Mouse (Mus musculus): ENCODE measurements around the gene Hexdc. TPM values are rescaled to one million over a fixed set of nuclear protein-coding genes. Genes with fewer than 3 reads are reported as not detected.

Hexdc gene
- polyA plus RNA-seq, 1 experiment from 2014 or later = 11.9 TPM

DNA sequence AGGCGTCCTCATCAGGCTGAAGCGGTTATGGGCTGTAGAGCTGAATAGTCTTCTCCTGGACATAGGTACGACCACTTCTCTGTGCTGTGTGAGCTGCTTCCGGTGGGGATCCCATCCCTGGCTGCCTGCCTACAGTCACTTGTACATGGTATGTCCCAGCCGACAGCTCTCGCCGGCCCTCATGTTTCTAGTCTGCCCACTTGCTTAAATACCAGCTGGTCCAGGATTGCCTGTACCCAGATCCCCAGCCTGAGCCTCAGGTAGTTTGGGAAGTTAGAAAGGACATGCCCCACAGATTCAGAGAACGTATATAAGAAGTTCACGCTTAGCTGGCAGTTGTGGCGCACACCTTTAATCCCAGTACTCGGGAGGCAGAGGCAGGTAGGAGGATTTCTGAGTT, 15.5 kb downstream of the Hexdc start:
- no peak overlapping the region for H3K4me3 ChIP-seq (ENCODE audit: low read depth, low read length)
- DNase-seq (ENCODE audit: low spot score) (no peak), ATAC-seq (no peak)
- 92% methylated on average over 11 of the region's 11 CpGs for WGBS
- H3K36me3 ChIP-seq (ENCODE audit: control insufficient read depth, insufficient read depth, low read length) = peaks cover 82% of the 10 kb centered on the region
- H3K9ac ChIP-seq (ENCODE audit: low read length) = no peak overlapping the region
- no peaks in the 10 kb centered on the region for H3K4me1 ChIP-seq (ENCODE audit: control insufficient read depth, insufficient read depth, low read length)
- H3K27ac ChIP-seq (ENCODE audit: low read depth, low read length) = no peak overlapping the region
- no peak overlapping the region for H3K4me2 ChIP-seq (ENCODE audit: low read length)
- H3K27me3 ChIP-seq (replicated peaks; ENCODE audit: control insufficient read depth, insufficient read depth, low read length) = no peaks in the 10 kb centered on the region
- H3K9me3 ChIP-seq (replicated peaks; ENCODE audit: control insufficient read depth, low read length) = no peaks in the 10 kb centered on the region

DNA sequence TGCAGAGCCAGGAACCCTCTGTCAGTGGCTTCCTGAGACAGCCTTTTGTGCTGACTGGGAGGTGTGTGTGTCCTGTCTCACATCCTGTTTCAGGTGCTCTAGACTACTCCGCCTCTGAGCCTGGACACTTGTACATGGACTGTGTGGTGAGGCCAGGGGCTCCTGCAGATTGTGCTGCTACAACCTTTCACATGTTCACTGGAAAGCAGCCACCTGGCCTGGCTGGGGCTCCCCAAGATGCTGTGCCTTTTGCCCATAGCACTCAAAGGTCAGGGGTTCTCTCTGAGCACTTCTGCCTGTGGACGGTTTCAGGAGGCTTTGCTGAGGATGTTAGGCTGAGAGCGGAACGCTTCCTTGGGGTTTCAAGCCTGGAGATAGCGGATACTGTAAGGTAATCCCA, 16.5 kb downstream of the Hexdc start:
- Histone ChIP-seq H3K36me3 (ENCODE audit: control insufficient read depth, insufficient read depth, low read length) (peaks cover 88% of the 10 kb centered on the region), H3K4me1 (ENCODE audit: control insufficient read depth, insufficient read depth, low read length) (no peaks in the 10 kb centered on the region), H3K27ac (ENCODE audit: low read depth, low read length) (no peak overlapping the region), H3K27me3 (replicated peaks; ENCODE audit: control insufficient read depth, insufficient read depth, low read length) (no peaks in the 10 kb centered on the region), H3K4me2 (ENCODE audit: low read length) (no peak overlapping the region), H3K4me3 (ENCODE audit: low read depth, low read length) (no peak overlapping the region), H3K9ac (ENCODE audit: low read length) (no peak overlapping the region), H3K9me3 (replicated peaks; ENCODE audit: control insufficient read depth, low read length) (no peaks in the 10 kb centered on the region)
- DNase-seq (ENCODE audit: low spot score) = no peak
- ATAC-seq = no peak
- WGBS = 98% methylated on average over 5 of the region's 5 CpGs

DNA sequence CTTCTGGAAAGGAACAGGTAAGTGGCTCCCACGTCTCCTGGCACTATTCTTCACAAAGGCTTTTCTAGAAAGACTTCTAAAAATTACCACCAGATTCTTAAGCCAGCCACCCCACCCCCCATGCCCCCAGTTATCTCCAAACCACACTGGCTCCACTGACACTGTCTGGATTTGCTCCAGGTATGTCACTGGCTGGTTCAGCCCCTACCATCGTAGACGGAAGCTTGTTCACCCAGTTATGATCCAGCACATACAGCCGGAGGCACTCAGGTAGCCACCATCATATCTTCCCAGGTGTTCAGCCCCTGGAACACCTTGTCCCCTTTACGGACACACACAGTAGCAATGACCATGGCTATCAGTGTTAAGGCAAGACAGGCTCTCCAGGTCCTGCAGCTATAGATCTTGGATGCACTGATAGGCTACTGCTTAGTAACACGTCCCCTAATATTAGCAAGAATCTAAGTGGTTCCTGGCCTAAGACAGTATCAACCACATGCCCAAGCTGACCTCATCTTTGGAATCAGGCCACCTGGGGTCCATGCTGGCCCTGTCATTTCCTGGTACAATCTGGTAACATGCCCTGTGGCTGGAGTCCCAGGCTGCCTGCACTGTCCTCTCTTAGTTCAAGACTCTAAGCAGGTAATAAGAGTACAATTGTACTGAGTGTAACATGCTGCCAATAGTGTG, 17.2 kb downstream of the Hexdc start:
- Histone ChIP-seq H3K4me3 (ENCODE audit: low read depth, low read length) (no peak overlapping the region), H3K27me3 (replicated peaks; ENCODE audit: control insufficient read depth, insufficient read depth, low read length) (no peaks in the 10 kb centered on the region), H3K4me2 (ENCODE audit: low read length) (no peak overlapping the region), H3K4me1 (ENCODE audit: control insufficient read depth, insufficient read depth, low read length) (no peaks in the 10 kb centered on the region), H3K9me3 (replicated peaks; ENCODE audit: control insufficient read depth, low read length) (no peaks in the 10 kb centered on the region), H3K36me3 (ENCODE audit: control insufficient read depth, insufficient read depth, low read length) (peaks cover 90% of the 10 kb centered on the region), H3K27ac (ENCODE audit: low read depth, low read length) (no peak overlapping the region), H3K9ac (ENCODE audit: low read length) (no peak overlapping the region)
- ATAC-seq (no peak), DNase-seq (ENCODE audit: low spot score) (no peak)
- 93% methylated on average over 6 of the region's 6 CpGs for WGBS

DNA sequence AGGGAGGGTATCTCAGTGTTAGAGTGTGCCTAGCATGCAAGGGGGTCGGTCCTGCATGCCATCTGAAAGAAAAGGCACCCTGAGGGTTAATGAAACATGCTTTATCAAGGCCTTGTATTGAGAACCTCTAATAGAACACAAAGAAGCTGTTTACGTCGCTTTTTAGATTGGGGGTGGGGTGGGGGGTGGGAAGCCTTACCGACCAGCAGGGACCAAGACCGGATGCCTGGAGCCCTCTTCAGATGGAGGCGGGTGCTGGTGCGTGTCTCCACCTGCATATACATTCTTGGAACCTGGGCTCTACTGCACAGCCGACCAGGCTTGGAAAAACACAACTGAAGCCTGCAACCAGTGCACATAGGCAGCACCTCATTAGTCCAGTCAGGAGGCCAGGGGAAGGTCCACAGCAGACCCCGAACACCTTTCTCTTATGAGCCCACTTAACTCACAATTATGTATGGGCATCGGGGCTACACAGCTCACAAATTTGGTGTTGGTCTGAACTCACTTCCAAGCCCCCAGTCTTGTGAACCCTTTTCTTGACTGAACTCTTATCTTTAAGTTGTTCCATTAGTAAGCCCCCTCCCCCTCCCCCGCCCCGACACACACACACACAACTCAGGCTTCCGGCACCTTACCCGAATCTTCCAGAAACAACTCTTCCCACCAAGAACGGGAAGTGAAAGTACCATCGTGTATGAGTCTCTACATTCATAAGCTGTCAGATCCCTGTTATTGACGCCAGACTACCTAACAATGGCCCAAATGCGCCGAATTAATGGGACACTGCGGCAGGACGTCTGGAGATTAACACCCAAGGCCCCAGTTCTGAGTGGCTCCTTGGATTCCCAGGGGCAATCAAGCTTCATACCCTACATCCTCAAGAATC, 24.1 kb downstream of the Hexdc start:
- ATAC-seq (no peak; the same call in 1 of the 2 replicates), DNase-seq (ENCODE audit: low spot score) (no peak)
- Histone ChIP-seq H3K4me2 (ENCODE audit: low read length) (peak overlapping the region; percentile 78), H3K27me3 (replicated peaks; ENCODE audit: control insufficient read depth, insufficient read depth, low read length) (no peaks in the 10 kb centered on the region), H3K27ac (ENCODE audit: low read depth, low read length) (no peak overlapping the region), H3K9me3 (replicated peaks; ENCODE audit: control insufficient read depth, low read length) (no peaks in the 10 kb centered on the region), H3K4me1 (ENCODE audit: control insufficient read depth, insufficient read depth, low read length) (peaks cover 14% of the 10 kb centered on the region), H3K36me3 (ENCODE audit: control insufficient read depth, insufficient read depth, low read length) (peaks cover 40% of the 10 kb centered on the region), H3K9ac (ENCODE audit: low read length) (peak overlapping the region; percentile 74), H3K4me3 (ENCODE audit: low read depth, low read length) (peak overlapping the region; percentile 70)
- 21% methylated on average over 21 of the region's 21 CpGs for WGBS

DNA sequence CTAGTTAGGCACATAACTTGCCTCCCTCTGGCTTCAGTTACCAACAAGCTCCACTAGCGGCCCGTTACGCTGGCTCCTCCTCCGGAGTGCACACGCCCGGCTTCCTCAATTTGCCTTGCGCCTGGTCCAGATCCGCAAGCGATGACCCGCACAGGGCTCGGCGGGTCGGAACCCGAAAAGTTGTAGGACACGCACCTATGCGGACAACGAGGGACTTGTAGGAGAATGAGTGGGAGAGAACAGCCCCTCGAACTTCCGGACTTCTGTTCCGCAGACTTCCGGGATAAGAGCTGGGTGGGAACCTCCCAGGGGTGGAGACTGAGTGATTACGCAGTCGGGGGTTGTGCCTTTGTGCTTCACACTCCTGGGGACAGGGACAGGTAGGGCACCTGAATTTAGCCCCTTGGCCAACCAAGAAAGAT, 24.8 kb downstream of the Hexdc start, which contains the start of gene Cybc1:
Cybc1 (minus strand) TSS at position 305 of the 422 bp plus-strand sequence.
- under 1% methylated on average over 23 of the region's 23 CpGs for WGBS
- peak within 1 kb of the TSS; percentile 70 for H3K4me3 ChIP-seq (ENCODE audit: low read depth, low read length)

DNA sequence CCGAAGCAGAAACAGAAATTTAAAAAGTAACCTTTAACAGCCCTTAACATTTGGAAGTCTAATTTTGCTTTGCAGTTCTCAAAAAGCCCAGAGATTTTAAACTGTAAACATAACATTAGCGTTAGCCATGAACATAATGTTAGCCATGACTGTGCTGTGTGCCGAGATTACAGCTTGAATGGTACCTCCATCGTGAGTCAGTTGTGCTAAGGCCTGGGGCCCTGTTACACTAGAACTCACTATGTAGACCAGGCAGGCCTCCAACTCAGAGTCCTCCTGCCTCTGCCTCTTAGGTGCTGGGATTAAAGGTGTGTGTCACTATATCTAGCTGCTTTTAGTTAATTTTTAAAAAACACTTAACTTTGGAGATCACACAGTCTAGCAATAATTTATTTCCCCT, 27.0 kb downstream of the Hexdc start:
- Histone ChIP-seq H3K27me3 (replicated peaks; ENCODE audit: control insufficient read depth, insufficient read depth, low read length) (no peaks in the 10 kb centered on the region), H3K4me2 (ENCODE audit: low read length) (no peak overlapping the region), H3K27ac (ENCODE audit: low read depth, low read length) (no peak overlapping the region), H3K9me3 (replicated peaks; ENCODE audit: control insufficient read depth, low read length) (no peaks in the 10 kb centered on the region), H3K9ac (ENCODE audit: low read length) (no peak overlapping the region), H3K36me3 (ENCODE audit: control insufficient read depth, insufficient read depth, low read length) (peaks cover 12% of the 10 kb centered on the region; the same call in 1 of the 2 replicates), H3K4me1 (ENCODE audit: control insufficient read depth, insufficient read depth, low read length) (peaks cover 18% of the 10 kb centered on the region), H3K4me3 (ENCODE audit: low read depth, low read length) (no peak overlapping the region)
- WGBS = 78% methylated on average over 4 of the region's 4 CpGs
- ATAC-seq = no peak
- no peak for DNase-seq (ENCODE audit: low spot score)

More for the DNA sequence above, 24.8 kb downstream of the Hexdc start, which contains the start of gene Cybc1:
- no peaks in the 10 kb centered on the region for H3K9me3 ChIP-seq (replicated peaks; ENCODE audit: control insufficient read depth, low read length)
- H3K4me2 ChIP-seq (ENCODE audit: low read length) = peak within 1 kb of the TSS; percentile 78
- H3K36me3 ChIP-seq (ENCODE audit: control insufficient read depth, insufficient read depth, low read length) = peaks cover 33% of the 10 kb centered on the region
- H3K4me1 ChIP-seq (ENCODE audit: control insufficient read depth, insufficient read depth, low read length) = peaks cover 14% of the 10 kb centered on the region
- no peaks in the 10 kb centered on the region for H3K27me3 ChIP-seq (replicated peaks; ENCODE audit: control insufficient read depth, insufficient read depth, low read length)
- ATAC-seq (peak; percentile 93), DNase-seq (ENCODE audit: low spot score) (peak; percentile 86)
- peak within 1 kb of the TSS; percentile 3; the same call in 1 of the 2 replicates for H3K27ac ChIP-seq (ENCODE audit: low read depth, low read length)
- H3K9ac ChIP-seq (ENCODE audit: low read length) = peak within 1 kb of the TSS; percentile 74

DNA sequence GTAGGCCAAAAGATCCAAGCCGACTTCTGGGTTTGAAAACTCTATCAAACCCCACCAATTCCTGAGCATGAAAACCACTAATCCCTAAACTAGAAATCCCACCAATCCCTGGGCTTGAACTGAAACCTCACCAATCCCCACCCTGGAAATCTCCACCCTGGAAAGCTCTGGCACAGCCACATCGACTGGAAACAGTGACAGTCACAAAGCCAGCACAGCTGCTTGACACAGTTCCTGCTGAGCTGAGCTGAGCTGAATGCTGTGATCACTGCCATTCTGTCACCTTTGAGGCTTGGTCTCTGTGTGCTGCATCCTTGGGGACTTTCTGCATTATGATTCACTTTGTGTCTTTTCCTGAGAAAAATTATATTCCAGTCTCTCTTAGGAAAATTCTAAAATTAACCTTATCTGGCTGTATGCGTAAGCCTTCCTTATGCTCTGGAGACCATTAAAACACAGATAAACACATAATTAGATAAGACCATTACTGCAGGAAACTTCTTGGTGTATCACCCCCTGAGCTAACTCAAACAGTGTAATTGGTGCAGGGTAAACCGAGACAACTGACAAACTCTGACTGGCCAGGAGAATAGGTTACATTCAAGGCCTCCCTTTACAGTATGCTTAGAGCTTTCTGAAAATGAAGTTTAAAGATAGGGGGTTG, 27.5 kb downstream of the Hexdc start:
- H3K4me2 ChIP-seq (ENCODE audit: low read length) = no peak overlapping the region
- ATAC-seq (no peak), DNase-seq (ENCODE audit: low spot score) (no peak)
- peaks cover 7% of the 10 kb centered on the region; the same call in 1 of the 2 replicates for H3K36me3 ChIP-seq (ENCODE audit: control insufficient read depth, insufficient read depth, low read length)
- H3K9me3 ChIP-seq (replicated peaks; ENCODE audit: control insufficient read depth, low read length) = no peaks in the 10 kb centered on the region
- H3K27ac ChIP-seq (ENCODE audit: low read depth, low read length) = no peak overlapping the region
- no peak overlapping the region for H3K9ac ChIP-seq (ENCODE audit: low read length)
- H3K4me3 ChIP-seq (ENCODE audit: low read depth, low read length) = no peak overlapping the region
- peaks cover 19% of the 10 kb centered on the region for H3K4me1 ChIP-seq (ENCODE audit: control insufficient read depth, insufficient read depth, low read length)
- 50% methylated on average over 4 of the region's 4 CpGs for WGBS
- no peaks in the 10 kb centered on the region for H3K27me3 ChIP-seq (replicated peaks; ENCODE audit: control insufficient read depth, insufficient read depth, low read length)

DNA sequence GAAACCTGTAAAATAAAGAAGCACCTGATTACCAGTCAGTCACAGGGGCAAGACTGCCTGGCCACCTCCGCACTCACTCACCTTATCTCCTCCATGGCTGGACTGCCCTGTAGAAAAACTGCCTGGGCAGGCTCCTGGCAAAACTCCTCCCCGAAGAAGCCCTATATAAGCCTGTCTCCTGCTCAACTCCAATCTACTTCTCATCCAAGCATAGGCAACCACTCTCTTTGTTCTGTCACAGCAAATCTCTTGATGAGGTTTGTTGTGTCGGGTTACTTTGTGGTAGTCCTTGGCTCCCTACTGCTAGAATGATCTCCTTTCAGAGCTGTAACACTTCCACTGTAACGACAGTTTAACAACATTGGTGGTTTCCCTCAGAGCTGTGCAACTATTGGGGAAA, 28.5 kb downstream of the Hexdc start:
- DNase-seq (ENCODE audit: low spot score) (no peak), ATAC-seq (no peak)
- no peaks in the 10 kb centered on the region for H3K27me3 ChIP-seq (replicated peaks; ENCODE audit: control insufficient read depth, insufficient read depth, low read length)
- no peak overlapping the region for H3K4me2 ChIP-seq (ENCODE audit: low read length)
- H3K9ac ChIP-seq (ENCODE audit: low read length) = no peak overlapping the region
- H3K36me3 ChIP-seq (ENCODE audit: control insufficient read depth, insufficient read depth, low read length) = no peaks in the 10 kb centered on the region
- H3K4me3 ChIP-seq (ENCODE audit: low read depth, low read length) = no peak overlapping the region
- H3K27ac ChIP-seq (ENCODE audit: low read depth, low read length) = no peak overlapping the region
- H3K4me1 ChIP-seq (ENCODE audit: control insufficient read depth, insufficient read depth, low read length) = peaks cover 18% of the 10 kb centered on the region
- 30% methylated on average over 4 of the region's 4 CpGs for WGBS
- no peaks in the 10 kb centered on the region for H3K9me3 ChIP-seq (replicated peaks; ENCODE audit: control insufficient read depth, low read length)

Measured in forebrain, embryonic 14.5 days (tissue).